Mouse (Mus musculus) liver, postnatal 0 days (tissue): ENCODE results near the gene Synm. TPM values are rescaled to one million over a fixed set of nuclear protein-coding genes. Genes with fewer than 3 reads are reported as not detected.

ENCODE experiments used
- ATAC-seq: fragments of 200-750 bp; cut with Nextera tagmentation; 2 replicates; pipeline ENCODE4 v1.8.0; 2017; ENCODE audit warnings: mild to moderate bottlenecking, moderate library complexity
- DNase-seq: peaks from one replicate; pipeline ENCODE4 v3.0.0-alpha.2; 2016
- H3K27ac ChIP-seq: fragments of 300-500 bp; sonication (generic); 2 replicates; pipeline ENCODE4 v1.5.1; 2014; ENCODE audit warnings: antibody characterized with exemption, moderate library complexity, mild to moderate bottlenecking, low read depth
- H3K27me3 ChIP-seq: fragments of 300-500 bp; sonication (generic); 2 replicates; pipeline ENCODE4 v1.6.1; 2014; ENCODE audit warnings: low read length, control low read depth, mixed read lengths; ENCODE audit not compliant: insufficient read depth
- H3K36me3 ChIP-seq: fragments of 300-500 bp; sonication (generic); replicated peaks from 2 replicates; pipeline ENCODE4 v1.6.1; 2014; ENCODE audit warnings: mild to moderate bottlenecking, control low read depth, low read length, moderate library complexity, mixed read lengths; ENCODE audit not compliant: insufficient read depth
- H3K4me1 ChIP-seq: fragments of 300-500 bp; sonication (generic); 2 replicates; pipeline ENCODE4 v1.6.1; 2014; ENCODE audit warnings: antibody characterized with exemption, mild to moderate bottlenecking, control low read depth; ENCODE audit not compliant: insufficient read depth
- H3K4me2 ChIP-seq: fragments of 300-500 bp; sonication (generic); 2 replicates; pipeline ENCODE4 v1.6.1; 2014; ENCODE audit warnings: low read depth, mild to moderate bottlenecking, low read length, moderate library complexity, mixed read lengths
- H3K4me3 ChIP-seq: fragments of 300-500 bp; sonication (generic); 2 replicates; pipeline ENCODE4 v1.5.1; 2014; ENCODE audit warnings: low read depth, low read length
- H3K9ac ChIP-seq: fragments of 300-500 bp; sonication (generic); replicated peaks from 2 replicates; pipeline ENCODE4 v1.6.1; 2014; ENCODE audit warnings: mild to moderate bottlenecking, moderate library complexity
- H3K9me3 ChIP-seq: fragments of 300-500 bp; sonication (generic); 2 replicates; pipeline ENCODE4 v1.6.1; 2016; ENCODE audit warnings: mild to moderate bottlenecking, control low read depth, low read length, mixed read lengths
- CTCF ChIP-seq: sonication (generic); IDR thresholded peaks from 2 replicates; pipeline ENCODE4 v1.5.1; 2016; ENCODE audit warnings: antibody characterized with exemption, low read depth
- EP300 ChIP-seq: IDR thresholded peaks from 2 replicates; pipeline ENCODE4 v1.6.1; 2016; ENCODE audit warnings: antibody characterized with exemption, low read depth, mild to moderate bottlenecking
- WGBS: fragments of 180-500 bp; shearing (Covaris S2); extraction: QIAGEN DNeasy Blood & Tissue Kit; methylation state at CpG from one replicate; pipeline ENCODE4 v1.1.7; 2014; ENCODE audit not compliant: insufficient replicate concordance; 5-methylcytosine and 5-hydroxymethylcytosine counted together
- polyA plus RNA-seq: library from polyadenylated mRNA; unstranded; fragments of >200 nt; fragmentation: Nextera tagmentation; extraction: Ambion mirVana; gene quantifications from 2 replicates; pipeline ENCODE4 v1.2.1, GENCODE M21; 2015

Gene Synm
- polyA plus RNA-seq, 1 experiment from 2014 or later = 0.09 TPM

GRCm38 (mm10) chr7:67715176-67715575 lies 44.4 kb downstream of the Synm start:
- TF ChIP-seq EP300 = no peak
- TF ChIP-seq CTCF = no peak
- DNase-seq (no peak), ATAC-seq (no peak)
- no peaks in the 10 kb centered on the region for H3K9me3 ChIP-seq
- peaks cover 14% of the 10 kb centered on the region; the same call in 1 of the 2 replicates for H3K36me3 ChIP-seq
- no peak overlapping the region for H3K9ac ChIP-seq
- H3K27ac ChIP-seq = no peak overlapping the region
- H3K4me1 ChIP-seq = peaks cover 3% of the 10 kb centered on the region; the same call in 1 of the 2 replicates
- no peak overlapping the region for H3K4me2 ChIP-seq
- H3K4me3 ChIP-seq = no peak overlapping the region
- no peaks in the 10 kb centered on the region for H3K27me3 ChIP-seq
- 57% methylated on average over 7 of the region's 7 CpGs for WGBS

GRCm38 (mm10) chr7:67713820-67714510 lies 45.6 kb downstream of the Synm start:
- no peak for ATAC-seq
- no peaks in the 10 kb centered on the region for H3K9me3 ChIP-seq
- no peak overlapping the region for H3K4me2 ChIP-seq
- peaks cover 3% of the 10 kb centered on the region; the same call in 1 of the 2 replicates for H3K4me1 ChIP-seq
- no peak overlapping the region for H3K9ac ChIP-seq
- no peak for TF ChIP-seq CTCF
- no peak for TF ChIP-seq EP300
- H3K27me3 ChIP-seq = no peaks in the 10 kb centered on the region
- H3K4me3 ChIP-seq = no peak overlapping the region
- 78% methylated on average over 19 of the region's 19 CpGs for WGBS
- DNase-seq = no peak
- H3K36me3 ChIP-seq = peaks cover 14% of the 10 kb centered on the region; the same call in 1 of the 2 replicates
- no peak overlapping the region for H3K27ac ChIP-seq

GRCm38 (mm10) chr7:67710216-67710615 lies 49.3 kb downstream of the Synm start:
- peak; percentile 66 for ATAC-seq
- no peaks in the 10 kb centered on the region for H3K27me3 ChIP-seq
- TF ChIP-seq CTCF = no peak
- 0 out of 2 replicates have a peak, but pooled peaks have one; percentile 20 for TF ChIP-seq EP300
- peaks cover 3% of the 10 kb centered on the region; the same call in 1 of the 2 replicates for H3K4me1 ChIP-seq
- 29% methylated on average over 7 of the region's 7 CpGs for WGBS
- 0 out of 2 replicates have a peak, but pooled peaks cover 10% of the 10 kb centered on the region for H3K36me3 ChIP-seq
- no peaks in the 10 kb centered on the region for H3K9me3 ChIP-seq
- no peak overlapping the region for H3K27ac ChIP-seq
- DNase-seq = no peak
- H3K4me2 ChIP-seq = no peak overlapping the region
- H3K9ac ChIP-seq = no peak overlapping the region
- no peak overlapping the region for H3K4me3 ChIP-seq

- peaks cover 3% of the 10 kb centered on the region; the same call in 1 of the 2 replicates for H3K4me1 ChIP-seq
- H3K9ac ChIP-seq = no peak overlapping the region
- TF ChIP-seq CTCF (no peak), EP300 (no peak)
- H3K27me3 ChIP-seq = no peaks in the 10 kb centered on the region
- no peak overlapping the region for H3K27ac ChIP-seq
- no peak overlapping the region for H3K4me2 ChIP-seq
- no peak for DNase-seq
- H3K9me3 ChIP-seq = no peaks in the 10 kb centered on the region
- H3K36me3 ChIP-seq = 0 out of 2 replicates have a peak, but pooled peaks cover 7% of the 10 kb centered on the region
- H3K4me3 ChIP-seq = no peak overlapping the region
- no peak for ATAC-seq
- WGBS = 83% methylated on average over 6 of the region's 6 CpGs
These were observed 51.4 kb downstream of the Synm start for GRCm38 (mm10) chr7:67708160-67708559.

DNA sequence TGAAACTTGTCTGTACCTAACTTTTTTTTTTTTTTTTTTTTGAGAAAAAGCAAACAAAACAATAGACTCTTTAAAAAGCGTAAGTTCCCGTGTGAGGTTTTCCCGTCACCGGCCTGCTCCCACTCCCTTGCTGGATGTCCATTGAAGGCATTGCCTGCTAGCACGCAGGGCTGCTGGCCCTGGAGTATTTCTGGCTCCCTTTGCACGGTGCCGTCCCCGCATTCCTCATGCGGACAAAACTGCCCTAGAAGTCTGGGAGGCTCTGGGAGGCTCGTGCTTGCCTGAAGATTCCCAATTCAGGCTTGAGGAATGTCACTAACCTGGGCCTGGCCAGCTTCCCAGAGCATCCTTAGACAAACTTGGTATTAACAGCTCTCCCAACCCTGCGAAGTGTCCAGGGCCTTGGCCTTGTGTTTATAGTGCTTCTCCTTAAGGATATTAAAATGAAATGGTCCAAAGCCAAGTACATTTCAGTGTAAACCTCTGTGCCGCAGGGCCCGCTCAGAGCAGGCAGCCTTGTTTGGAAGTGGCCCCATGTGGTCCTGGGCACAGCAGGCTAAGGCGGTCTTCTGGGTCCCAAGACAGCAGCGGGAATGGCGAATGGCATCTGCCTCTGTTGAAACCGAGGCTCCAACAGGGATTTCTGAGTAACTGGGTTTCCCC lies 58.2 kb downstream of the Synm start:
- Histone ChIP-seq H3K27ac (no peak overlapping the region), H3K27me3 (no peaks in the 10 kb centered on the region), H3K9me3 (no peaks in the 10 kb centered on the region), H3K4me3 (no peak overlapping the region), H3K9ac (no peak overlapping the region), H3K4me1 (no peaks in the 10 kb centered on the region), H3K36me3 (no peaks in the 10 kb centered on the region; the same call in 1 of the 2 replicates), H3K4me2 (no peak overlapping the region)
- DNase-seq (no peak), ATAC-seq (no peak)
- TF ChIP-seq EP300 (no peak), CTCF (no peak)
- 67% methylated on average over 17 of the region's 17 CpGs for whole genome bisulfite sequencing

DNA sequence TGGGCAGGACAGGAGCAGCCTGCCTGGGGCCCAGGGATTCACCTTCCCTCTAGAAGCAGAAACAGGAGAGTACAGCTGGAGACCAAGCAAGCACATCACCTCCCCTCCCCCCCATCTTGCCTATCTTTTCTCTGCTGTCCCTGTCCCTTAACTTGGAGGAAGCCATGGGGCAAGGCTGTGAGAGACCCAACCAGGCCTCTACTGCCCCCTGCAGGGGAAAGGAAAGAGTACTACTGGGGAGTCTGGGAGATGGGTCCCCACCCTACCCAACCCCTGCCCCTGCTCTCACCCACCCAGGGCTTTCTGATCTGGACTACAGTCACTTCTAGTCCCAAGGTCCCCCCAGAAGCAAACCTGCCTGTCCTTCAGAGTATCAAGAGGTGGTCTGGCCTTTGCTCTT lies 58.7 kb downstream of the Synm start:
- no peak overlapping the region for H3K9ac ChIP-seq
- H3K27ac ChIP-seq = no peak overlapping the region
- no peak overlapping the region for H3K4me2 ChIP-seq
- H3K4me1 ChIP-seq = no peaks in the 10 kb centered on the region
- no peaks in the 10 kb centered on the region for H3K27me3 ChIP-seq
- no peak for ATAC-seq
- H3K9me3 ChIP-seq = no peaks in the 10 kb centered on the region
- DNase-seq = peak; percentile 53
- no peaks in the 10 kb centered on the region; the same call in 1 of the 2 replicates for H3K36me3 ChIP-seq
- no peak overlapping the region for H3K4me3 ChIP-seq
- TF ChIP-seq CTCF = peak; percentile 63
- no peak for TF ChIP-seq EP300
